ENCODE assay signal across 7 mouse cellular contexts in genomic region chr8:94191101-94191691, GRCm38 (mm10). TPM values are rescaled to one million over a fixed set of nuclear protein-coding genes. Genes with fewer than 3 reads are reported as not detected.
DNase-seq lines count a peak whose midpoint lies in the region; ATAC-seq lines count a peak whose summit lies in the region.

No protein-coding gene starts in this region.

- H3K36me3 ChIP-seq in embryonic facial prominence, embryonic 14.5 days (ENCODE audit: control insufficient read depth, insufficient read depth, low read length): no peaks in the 10 kb centered on the region
- H3K36me3 ChIP-seq in heart, embryonic 14.5 days (ENCODE audit: control insufficient read depth, insufficient read depth, low read length): no peaks in the 10 kb centered on the region
- no peaks in the 10 kb centered on the region for H3K36me3 ChIP-seq in kidney, embryonic 16.5 days (ENCODE audit: insufficient read depth, low read length)

- H3K9me3 ChIP-seq in embryonic facial prominence, embryonic 14.5 days (ENCODE audit: control insufficient read depth, low read length): no peaks in the 10 kb centered on the region
- no peaks in the 10 kb centered on the region for H3K9me3 ChIP-seq in heart, embryonic 14.5 days (ENCODE audit: control insufficient read depth, low read length)
- H3K9me3 ChIP-seq in kidney, embryonic 16.5 days (ENCODE audit: low read length): no peaks in the 10 kb centered on the region

- peak overlapping the region; percentile 38 for H3K9ac ChIP-seq in embryonic facial prominence, embryonic 14.5 days (ENCODE audit: low read depth, low read length)
- H3K9ac ChIP-seq in heart, embryonic 14.5 days (ENCODE audit: low read length): peak overlapping the region; percentile 50
- peak overlapping the region; percentile 43; the same call in 1 of the 2 replicates for H3K9ac ChIP-seq in kidney, embryonic 16.5 days (replicated peaks; ENCODE audit: low read length)

- peak overlapping the region; percentile 30 for H3K4me3 ChIP-seq in embryonic facial prominence, embryonic 14.5 days (ENCODE audit: low read depth, low read length)
- peak overlapping the region; percentile 28 to 31 for H3K4me3 ChIP-seq in heart, embryonic 14.5 days (ENCODE audit: control insufficient read depth in 1 of 2, insufficient read depth in 1 of 2, low read depth in 1 of 2, low read length in 2 of 2)
- H3K4me3 ChIP-seq in kidney, embryonic 16.5 days (ENCODE audit: low read length): peak overlapping the region; percentile 38

- no peak overlapping the region for H3K27ac ChIP-seq in embryonic facial prominence, embryonic 14.5 days (replicated peaks; ENCODE audit: low read depth, low read length)
- H3K27ac ChIP-seq in heart, embryonic 14.5 days (replicated peaks in 1 of 2; ENCODE audit: control insufficient read depth in 1 of 2, insufficient read depth in 1 of 2, low read depth in 2 of 2, low read length in 2 of 2): no peak overlapping the region
- H3K27ac ChIP-seq in kidney, embryonic 16.5 days (ENCODE audit: low read length): 0 out of 2 replicates have a peak overlapping the region, but pooled peaks have one; percentile 9

- peak overlapping the region; percentile 54 for H3K4me2 ChIP-seq in embryonic facial prominence, embryonic 14.5 days (ENCODE audit: low read depth, low read length)
- peak overlapping the region; percentile 66 for H3K4me2 ChIP-seq in heart, embryonic 14.5 days (ENCODE audit: low read length)
- H3K4me2 ChIP-seq in kidney, embryonic 16.5 days (replicated peaks; ENCODE audit: low read depth, low read length): peak overlapping the region; percentile 59

- no peak for ATAC-seq in embryonic facial prominence, embryonic 14.5 days (ENCODE audit: low read depth)
- no peak; the same call in 1 of the 2 replicates for ATAC-seq in heart, embryonic 14.5 days (ENCODE audit: insufficient number of reproducible peaks, insufficient read depth, low FRiP score, low read depth)
- ATAC-seq in kidney, embryonic 16.5 days (ENCODE audit: low FRiP score, low TSS enrichment): peak; percentile 25; the same call in 1 of the 2 replicates

- no peaks in the 10 kb centered on the region; the same call in 1 of the 2 replicates for H3K4me1 ChIP-seq in embryonic facial prominence, embryonic 14.5 days (ENCODE audit: control insufficient read depth, insufficient read depth, low read length)
- peaks cover 17 to 23% of the 10 kb centered on the region in 2 experiments for H3K4me1 ChIP-seq in heart, embryonic 14.5 days (ENCODE audit: control insufficient read depth in 2 of 2, insufficient read depth in 2 of 2, low read length in 2 of 2)
- H3K4me1 ChIP-seq in kidney, embryonic 16.5 days (ENCODE audit: insufficient read depth, low read length): peaks cover 25% of the 10 kb centered on the region

- peak; percentile 46 to 75 for DNase-seq in adrenal gland, adult 18-20 months (ENCODE audit: low spot score in 2 of 2)
- peak; percentile 73 for DNase-seq in embryonic facial prominence, embryonic 14.5 days (ENCODE audit: low spot score)
- peak; percentile 90 for DNase-seq in lung, postnatal 36 days
- peak; percentile 43 to 86 for DNase-seq in spleen, postnatal 10 days (ENCODE audit: low spot score in 2 of 2)
- no peak for DNase-seq in right cerebral cortex, adult 18-20 months

- H3K27me3 ChIP-seq in embryonic facial prominence, embryonic 14.5 days (replicated peaks; ENCODE audit: control insufficient read depth, insufficient read depth, low read length): peaks cover 18% of the 10 kb centered on the region
- peaks cover 8% of the 10 kb centered on the region; the same call in 1 of the 2 replicates for H3K27me3 ChIP-seq in heart, embryonic 14.5 days (ENCODE audit: control insufficient read depth, insufficient read depth, low read length)
- H3K27me3 ChIP-seq in kidney, embryonic 16.5 days (ENCODE audit: insufficient read depth, low read length): peaks cover 16% of the 10 kb centered on the region

- WGBS in embryonic facial prominence, embryonic 14.5 days: 20% methylated on average over 21 of the region's 21 CpGs
- 24% methylated on average over 21 of the region's 21 CpGs for WGBS in heart, embryonic 14.5 days
- 17% methylated on average over 21 of the region's 21 CpGs for WGBS in kidney, embryonic 16.5 days

RNA-seq across cellular contexts. Expression of gene Mt1, which starts 12.3 kb away (rescaled TPM):
- 100 to 1,000 TPM; 291 to 329 TPM for total RNA-seq in adrenal gland, adult 18-20 months (2021)
- 167 and 193 TPM in 2 replicates for polyA plus RNA-seq in embryonic facial prominence, embryonic 14.5 days (2014; fragmentation: Nextera tagmentation; extraction: Ambion mirVana)
- polyA plus RNA-seq in heart, embryonic 14.5 days (2014; fragmentation: Nextera tagmentation; extraction: Ambion mirVana): 438 and 453 TPM in 2 replicates
- polyA plus RNA-seq in kidney, embryonic 16.5 days (2015; fragmentation: Nextera tagmentation; extraction: Ambion mirVana): 543 and 568 TPM in 2 replicates

RNA-seq across cellular contexts. Expression of gene Mt2, which starts 18.7 kb away (rescaled TPM):
- 100 to 1,000 TPM; 203 to 204 TPM for total RNA-seq in adrenal gland, adult 18-20 months (2021)
- 57.5 and 60.3 TPM in 2 replicates for polyA plus RNA-seq in embryonic facial prominence, embryonic 14.5 days (2014; fragmentation: Nextera tagmentation; extraction: Ambion mirVana)
- polyA plus RNA-seq in heart, embryonic 14.5 days (2014; fragmentation: Nextera tagmentation; extraction: Ambion mirVana): 37.5 and 38.6 TPM in 2 replicates
- 143 and 167 TPM in 2 replicates for polyA plus RNA-seq in kidney, embryonic 16.5 days (2015; fragmentation: Nextera tagmentation; extraction: Ambion mirVana)

RNA-seq across cellular contexts. Expression of gene Nup93, which starts 23.2 kb away (rescaled TPM):
- total RNA-seq in adrenal gland, adult 18-20 months (2021): 10 to 100 TPM; 10.7 to 11.3 TPM
- polyA plus RNA-seq in embryonic facial prominence, embryonic 14.5 days (2014; fragmentation: Nextera tagmentation; extraction: Ambion mirVana): 60.9 and 77.0 TPM in 2 replicates
- 56.9 and 59.4 TPM in 2 replicates for polyA plus RNA-seq in heart, embryonic 14.5 days (2014; fragmentation: Nextera tagmentation; extraction: Ambion mirVana)
- 92.3 and 94.2 TPM in 2 replicates for polyA plus RNA-seq in kidney, embryonic 16.5 days (2015; fragmentation: Nextera tagmentation; extraction: Ambion mirVana)

RNA-seq across cellular contexts. Expression of gene Mt3, which starts 38.8 kb away (rescaled TPM):
- 1 to 10 TPM; 4.5 to 7.2 TPM for total RNA-seq in adrenal gland, adult 18-20 months (2021)
- 10.8 and 14.1 TPM in 2 replicates for polyA plus RNA-seq in embryonic facial prominence, embryonic 14.5 days (2014; fragmentation: Nextera tagmentation; extraction: Ambion mirVana)
- polyA plus RNA-seq in heart, embryonic 14.5 days (2014; fragmentation: Nextera tagmentation; extraction: Ambion mirVana): 78.6 and 88.7 TPM in 2 replicates
- 1.6 and 3.0 TPM in 2 replicates for polyA plus RNA-seq in kidney, embryonic 16.5 days (2015; fragmentation: Nextera tagmentation; extraction: Ambion mirVana)

RNA-seq across cellular contexts. Expression of gene Mt4, which starts 54.2 kb away (rescaled TPM):
- not detected for total RNA-seq in adrenal gland, adult 18-20 months (2021)
- 1.4 TPM in 1 of 2 replicates, not detected in the other for polyA plus RNA-seq in embryonic facial prominence, embryonic 14.5 days (2014; fragmentation: Nextera tagmentation; extraction: Ambion mirVana)
- polyA plus RNA-seq in heart, embryonic 14.5 days (2014; fragmentation: Nextera tagmentation; extraction: Ambion mirVana): not detected in 2 replicates
- not detected in 2 replicates for polyA plus RNA-seq in kidney, embryonic 16.5 days (2015; fragmentation: Nextera tagmentation; extraction: Ambion mirVana)
